Mouse (Mus musculus) adrenal gland, adult 8-10 months (tissue): ENCODE measurements around the gene Cbarp. TPM values are rescaled to one million over a fixed set of nuclear protein-coding genes. Genes with fewer than 3 reads are reported as not detected.
A peak's percentile ranks its signal among the peaks of the same experiment; 100 is the strongest.

ENCODE experiments used
- DNase-seq: peaks from one replicate; pipeline ENCODE4 v3.0.0; 2022
- total RNA-seq, 4 experiments: library from RNA; stranded (reverse); gene quantifications; 2 replicates each; pipeline ENCODE4 v1.2.4; 2022

Gene Cbarp
- total RNA-seq, 4 experiments from 2014 or later: 58.4 to 92.4 (median 81.9) TPM

GRCm38 (mm10) chr10:80123932-80124562 lies 16.6 kb downstream of the Cbarp start:
- DNase-seq: no peak

- no peak for DNase-seq
Observed at GRCm38 (mm10) chr10:80121639-80122038, 19.0 kb downstream of the Cbarp start.

- no peak for DNase-seq
Observed at GRCm38 (mm10) chr10:80120146-80120545, 20.5 kb downstream of the Cbarp start.

GRCm38 (mm10) chr10:80118552-80118951 lies 22.1 kb downstream of the Cbarp start:
- DNase-seq: no peak

GRCm38 (mm10) chr10:80117736-80118135 lies 22.9 kb downstream of the Cbarp start:
- DNase-seq: no peak

GRCm38 (mm10) chr10:80116927-80117691 lies 23.5 kb downstream of the Cbarp start:
- no peak for DNase-seq

GRCm38 (mm10) chr10:80116563-80116926 lies 24.1 kb downstream of the Cbarp start:
- no peak for DNase-seq

- DNase-seq: no peak
Observed at GRCm38 (mm10) chr10:80115944-80116335, 24.7 kb downstream of the Cbarp start.

- DNase-seq: peak; percentile 99
Observed at GRCm38 (mm10) chr10:80115290-80115943, 25.2 kb downstream of the Cbarp start, which contains the start of gene Stk11. Stk11 (plus strand) TSS chr10:80115803.

GRCm38 (mm10) chr10:80114341-80115284 lies 26.0 kb downstream of the Cbarp start:
- DNase-seq: peak; percentile 90

GRCm38 (mm10) chr10:80107678-80108077 lies 33.0 kb downstream of the Cbarp start:
- peak; percentile 61 for DNase-seq

- DNase-seq: no peak
Observed at GRCm38 (mm10) chr10:80105926-80106325, 34.7 kb downstream of the Cbarp start.

- DNase-seq: no peak
Observed at GRCm38 (mm10) chr10:80105460-80105859, 35.2 kb downstream of the Cbarp start, which contains the start of gene Sbno2. Sbno2 (minus strand) TSS chr10:80105571.

- DNase-seq: no peak
Observed at GRCm38 (mm10) chr10:80104181-80104580, 36.5 kb downstream of the Cbarp start.

- no peak for DNase-seq
Observed at GRCm38 (mm10) chr10:80103032-80103431, 37.6 kb downstream of the Cbarp start.

GRCm38 (mm10) chr10:80102216-80102915 lies 38.3 kb downstream of the Cbarp start:
- DNase-seq: peak; percentile 78

GRCm38 (mm10) chr10:80100982-80101381 lies 39.7 kb downstream of the Cbarp start:
- DNase-seq: peak; percentile 61

GRCm38 (mm10) chr10:80098630-80099029 lies 42.0 kb downstream of the Cbarp start:
- no peak for DNase-seq

- no peak for DNase-seq
Observed at GRCm38 (mm10) chr10:80097275-80097674, 43.4 kb downstream of the Cbarp start.

GRCm38 (mm10) chr10:80095547-80095946 lies 45.1 kb downstream of the Cbarp start:
- no peak for DNase-seq

GRCm38 (mm10) chr10:80094684-80095083 lies 46.0 kb downstream of the Cbarp start:
- no peak for DNase-seq

GRCm38 (mm10) chr10:80094085-80094484 lies 46.5 kb downstream of the Cbarp start:
- peak; percentile 75 for DNase-seq
